Mouse (Mus musculus): ENCODE data around the gene Ccdc146.

Gene Ccdc146

GRCm38 (mm10) chr5:21424614-21425602 is at the start of gene Ccdc146, which contains the start of gene Fam185a:
Gene Ccdc146, minus strand, starts transcription at chr5:21424677.
Gene Fam185a, plus strand, starts transcription at chr5:21424958.
- peak within 1 kb of the TSS; percentile 94 for H3K4me3 ChIP-seq (replicated peaks; ENCODE audit: low read length)
- TF ChIP-seq CTCF (conservative IDR thresholded peaks at IDR 0.05; ENCODE audit: low read length) (no peak), POU5F1 (IDR thresholded peaks at IDR 0.05; ENCODE audit: borderline replicate concordance, low read length) (no peak), NANOG (IDR thresholded peaks at IDR 0.05; ENCODE audit: borderline replicate concordance, low read length) (no peak)
- no peaks in the 10 kb centered on the region for H3K9me3 ChIP-seq (ENCODE audit: low read length)
- H3K27me3 ChIP-seq (ENCODE audit: insufficient read depth, low read length): peaks cover 4% of the 10 kb centered on the region; the same call in 1 of the 2 replicates
- peaks cover 10% of the 10 kb centered on the region for H3K36me3 ChIP-seq (ENCODE audit: insufficient read depth, low read length)
- H3K4me1 ChIP-seq (replicated peaks; ENCODE audit: low read depth, low read length): peaks cover 23% of the 10 kb centered on the region

GRCm38 (mm10) chr5:21468100-21468499 is 43.6 kb upstream of the Ccdc146 start:
- Histone ChIP-seq H3K36me3 (ENCODE audit: insufficient read depth, low read length) (peaks cover 10% of the 10 kb centered on the region; the same call in 1 of the 2 replicates), H3K27me3 (ENCODE audit: insufficient read depth, low read length) (no peaks in the 10 kb centered on the region), H3K9me3 (ENCODE audit: low read length) (no peaks in the 10 kb centered on the region), H3K4me3 (replicated peaks; ENCODE audit: low read length) (no peak overlapping the region), H3K4me1 (replicated peaks; ENCODE audit: low read depth, low read length) (no peaks in the 10 kb centered on the region)
- TF ChIP-seq NANOG (IDR thresholded peaks at IDR 0.05; ENCODE audit: borderline replicate concordance, low read length) (no peak), POU5F1 (IDR thresholded peaks at IDR 0.05; ENCODE audit: borderline replicate concordance, low read length) (no peak), CTCF (conservative IDR thresholded peaks at IDR 0.05; ENCODE audit: low read length) (no peak)

GRCm38 (mm10) chr5:21467387-21467786 is 42.9 kb upstream of the Ccdc146 start:
- Histone ChIP-seq H3K27me3 (ENCODE audit: insufficient read depth, low read length) (no peaks in the 10 kb centered on the region), H3K4me1 (replicated peaks; ENCODE audit: low read depth, low read length) (no peaks in the 10 kb centered on the region), H3K4me3 (replicated peaks; ENCODE audit: low read length) (no peak overlapping the region), H3K36me3 (ENCODE audit: insufficient read depth, low read length) (peaks cover 6% of the 10 kb centered on the region; the same call in 1 of the 2 replicates), H3K9me3 (ENCODE audit: low read length) (no peaks in the 10 kb centered on the region)
- TF ChIP-seq POU5F1 (IDR thresholded peaks at IDR 0.05; ENCODE audit: borderline replicate concordance, low read length) (no peak), CTCF (conservative IDR thresholded peaks at IDR 0.05; ENCODE audit: low read length) (no peak), NANOG (IDR thresholded peaks at IDR 0.05; ENCODE audit: borderline replicate concordance, low read length) (no peak)

- H3K9me3 ChIP-seq (ENCODE audit: low read length): no peaks in the 10 kb centered on the region
- peaks cover 47% of the 10 kb centered on the region for H3K36me3 ChIP-seq (ENCODE audit: insufficient read depth, low read length)
- TF ChIP-seq POU5F1 (IDR thresholded peaks at IDR 0.05; ENCODE audit: borderline replicate concordance, low read length) (no peak), NANOG (IDR thresholded peaks at IDR 0.05; ENCODE audit: borderline replicate concordance, low read length) (no peak)
- no peaks in the 10 kb centered on the region for H3K4me1 ChIP-seq (replicated peaks; ENCODE audit: low read depth, low read length)
- H3K4me3 ChIP-seq (replicated peaks; ENCODE audit: low read length): no peak overlapping the region
- no peaks in the 10 kb centered on the region for H3K27me3 ChIP-seq (ENCODE audit: insufficient read depth, low read length)
Measured at GRCm38 (mm10) chr5:21440833-21441530, 16.5 kb upstream of the Ccdc146 start.

GRCm38 (mm10) chr5:21439446-21440110 is 15.1 kb upstream of the Ccdc146 start:
- Histone ChIP-seq H3K9me3 (ENCODE audit: low read length) (no peaks in the 10 kb centered on the region), H3K36me3 (ENCODE audit: insufficient read depth, low read length) (peaks cover 48% of the 10 kb centered on the region), H3K4me3 (replicated peaks; ENCODE audit: low read length) (no peak overlapping the region), H3K27me3 (ENCODE audit: insufficient read depth, low read length) (no peaks in the 10 kb centered on the region), H3K4me1 (replicated peaks; ENCODE audit: low read depth, low read length) (peaks cover 4% of the 10 kb centered on the region; the same call in 1 of the 2 replicates)
- TF ChIP-seq POU5F1 (IDR thresholded peaks at IDR 0.05; ENCODE audit: borderline replicate concordance, low read length): no peak
- TF ChIP-seq NANOG (IDR thresholded peaks at IDR 0.05; ENCODE audit: borderline replicate concordance, low read length): no peak

GRCm38 (mm10) chr5:21438428-21438827 is 14.0 kb upstream of the Ccdc146 start:
- Histone ChIP-seq H3K4me1 (replicated peaks; ENCODE audit: low read depth, low read length) (peaks cover 4% of the 10 kb centered on the region; the same call in 1 of the 2 replicates), H3K36me3 (ENCODE audit: insufficient read depth, low read length) (peaks cover 48% of the 10 kb centered on the region), H3K27me3 (ENCODE audit: insufficient read depth, low read length) (no peaks in the 10 kb centered on the region), H3K9me3 (ENCODE audit: low read length) (no peaks in the 10 kb centered on the region), H3K4me3 (replicated peaks; ENCODE audit: low read length) (no peak overlapping the region)
- no peak for TF ChIP-seq POU5F1 (IDR thresholded peaks at IDR 0.05; ENCODE audit: borderline replicate concordance, low read length)
- TF ChIP-seq CTCF (conservative IDR thresholded peaks at IDR 0.05; ENCODE audit: low read length): no peak
- no peak for TF ChIP-seq NANOG (IDR thresholded peaks at IDR 0.05; ENCODE audit: borderline replicate concordance, low read length)

GRCm38 (mm10) chr5:21436471-21436975 is 12.0 kb upstream of the Ccdc146 start:
- TF ChIP-seq POU5F1 (IDR thresholded peaks at IDR 0.05; ENCODE audit: borderline replicate concordance, low read length): no peak
- TF ChIP-seq NANOG (IDR thresholded peaks at IDR 0.05; ENCODE audit: borderline replicate concordance, low read length): no peak
- no peak for TF ChIP-seq CTCF (conservative IDR thresholded peaks at IDR 0.05; ENCODE audit: low read length)
- peaks cover 4% of the 10 kb centered on the region; the same call in 1 of the 2 replicates for H3K4me1 ChIP-seq (replicated peaks; ENCODE audit: low read depth, low read length)
- no peaks in the 10 kb centered on the region for H3K9me3 ChIP-seq (ENCODE audit: low read length)
- no peaks in the 10 kb centered on the region for H3K27me3 ChIP-seq (ENCODE audit: insufficient read depth, low read length)
- no peak overlapping the region for H3K4me3 ChIP-seq (replicated peaks; ENCODE audit: low read length)
- peaks cover 42% of the 10 kb centered on the region for H3K36me3 ChIP-seq (ENCODE audit: insufficient read depth, low read length)
